Mouse (Mus musculus): ENCODE measurements around the gene Dennd2d.

DNA sequence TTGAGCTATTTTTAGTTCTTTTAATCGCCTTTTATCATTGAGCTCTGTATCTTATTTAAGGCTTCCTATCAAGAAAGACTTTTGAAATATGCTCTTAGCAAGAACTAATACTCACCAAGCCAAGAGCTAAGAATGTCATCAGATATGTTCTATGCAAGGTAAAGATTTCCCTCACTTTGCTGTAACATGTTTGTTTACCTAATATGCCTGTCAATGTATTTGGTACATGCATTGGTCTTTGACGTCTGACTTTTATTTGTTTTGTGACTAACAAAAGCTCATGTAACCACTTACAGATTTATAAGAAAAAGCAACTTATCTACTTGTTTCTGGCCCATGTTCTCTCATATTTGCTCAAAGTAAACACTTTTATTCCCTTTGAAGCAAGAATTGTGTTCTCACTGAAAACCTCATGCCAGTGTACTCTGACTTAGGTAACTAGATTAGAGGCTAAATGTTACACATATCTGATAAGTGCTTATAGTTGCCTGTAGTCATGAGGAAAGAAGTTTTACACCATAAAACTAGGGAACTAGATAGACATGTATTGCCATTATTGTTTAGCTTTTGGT is 24.8 kb upstream of the Dennd2d start:
- TF ChIP-seq HCFC1 (IDR thresholded peaks at IDR 0.05; ENCODE audit: low read depth, low read length) (no peak), E2F4 (IDR thresholded peaks at IDR 0.05; ENCODE audit: borderline replicate concordance, low read depth, low read length) (no peak), TCF12 (IDR thresholded peaks at IDR 0.05; ENCODE audit: low read depth, low read length) (no peak), POLR2AphosphoS5 (IDR thresholded peaks at IDR 0.05; ENCODE audit: borderline replicate concordance, low read depth, low read length) (no peak)
